Mouse (Mus musculus) E14TG2a.4 (cell line): ENCODE data around the gene Agtpbp1.

Experiments used
- CTCF ChIP-seq: conservative IDR thresholded peaks from 2 replicates; pipeline ENCODE4 v1.5.1; 2014; ENCODE audit warnings: low read length
- NANOG ChIP-seq: IDR thresholded peaks from 2 replicates; pipeline ENCODE4 v1.6.1; 2014; ENCODE audit warnings: borderline replicate concordance, low read length, mixed read lengths
- POU5F1 ChIP-seq: IDR thresholded peaks from 2 replicates; pipeline ENCODE4 v1.6.1; 2014; ENCODE audit warnings: low read length, borderline replicate concordance

DNA sequence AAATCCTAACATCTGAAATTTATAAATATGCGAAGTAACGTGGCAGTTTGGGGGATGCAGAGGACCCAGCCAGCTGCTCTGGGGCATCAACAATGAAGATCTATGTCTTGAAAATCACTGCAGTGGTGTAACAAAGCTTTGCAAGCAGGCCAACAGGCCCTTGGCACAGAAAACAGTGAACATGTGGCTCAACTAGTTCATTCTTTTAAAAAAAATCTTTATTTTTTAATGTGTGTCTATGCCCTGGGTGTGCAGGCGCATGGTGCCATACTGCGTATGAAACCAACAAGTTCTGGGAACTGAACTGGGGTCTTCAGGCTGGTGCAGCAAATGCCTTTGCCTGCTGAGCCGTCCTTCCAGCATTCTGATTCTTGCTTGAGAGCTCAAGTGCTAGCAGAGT is 32.7 kb downstream of the Agtpbp1 start:
- TF ChIP-seq CTCF (no peak), NANOG (no peak), POU5F1 (no peak)
